Mouse (Mus musculus): ENCODE measurements around the gene Tcf3. TPM values are rescaled to one million over a fixed set of nuclear protein-coding genes. Genes with fewer than 3 reads are reported as not detected.

Tcf3 gene
- total and polyA plus RNA-seq, 3 experiments: 125 to 258 TPM; not detected in 1

DNA sequence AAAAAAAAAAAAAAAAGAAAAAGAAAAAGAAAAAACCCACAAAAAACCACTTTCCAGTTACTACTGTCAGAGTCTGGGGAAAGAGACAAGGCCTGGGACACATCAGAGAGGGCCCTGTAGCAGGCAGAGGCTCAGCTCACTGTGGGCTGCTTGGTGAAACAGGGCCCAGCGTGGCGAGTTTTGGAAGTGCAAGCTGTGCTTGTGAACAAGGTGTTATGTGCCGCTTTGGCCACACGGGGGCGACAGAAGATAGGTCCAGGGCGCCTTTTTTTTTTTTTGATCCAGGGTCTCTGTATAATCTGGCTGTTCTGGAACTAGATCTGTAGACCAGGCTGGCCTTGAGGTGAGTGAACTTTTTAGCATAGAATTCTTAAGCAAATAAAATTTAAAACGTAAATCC, 57.3 kb downstream of the Tcf3 start:
- DNase-seq (ENCODE audit: low read depth, low spot score): peak; percentile 93
- no peak overlapping the region for H3K4me3 ChIP-seq (ENCODE audit: control insufficient read depth in 1 of 2, insufficient read depth in 1 of 2, low read depth in 2 of 2, low read length in 2 of 2)
- no peaks in the 10 kb centered on the region for H3K36me3 ChIP-seq (ENCODE audit: control insufficient read depth in 1 of 2, insufficient read depth in 2 of 2, low read length in 2 of 2)
- no peak overlapping the region for H3K9ac ChIP-seq (ENCODE audit: control insufficient read depth, low read depth, low read length, poor library complexity, severe bottlenecking)
- peaks cover 0 to 7% of the 10 kb centered on the region in 2 experiments; a peak in 1 of 4 replicates for H3K4me1 ChIP-seq (ENCODE audit: control insufficient read depth in 1 of 2, insufficient read depth in 2 of 2, low read length in 2 of 2)
- no peaks in the 10 kb centered on the region for H3K9me3 ChIP-seq (replicated peaks; ENCODE audit: insufficient read depth, low read length)
- H3K27ac ChIP-seq (ENCODE audit: control insufficient read depth, low read depth, low read length): no peak overlapping the region
- H3K27me3 ChIP-seq (ENCODE audit: control insufficient read depth in 1 of 2, insufficient read depth in 2 of 2, low read length in 2 of 2): no peaks in the 10 kb centered on the region
- no peaks in the 10 kb centered on the region for H3K79me2 ChIP-seq (ENCODE audit: control insufficient read depth, insufficient read depth, low read length, poor library complexity)
- TF ChIP-seq ELF1 (IDR thresholded peaks at IDR 0.05; ENCODE audit: low read depth, low read length) (no peak), TCF12 (IDR thresholded peaks at IDR 0.05; ENCODE audit: low read depth, low read length) (no peak; the same call in 1 of the 2 replicates), EP300 (IDR thresholded peaks at IDR 0.05; ENCODE audit: low read depth in 1 of 2, low read length in 2 of 2) (0 out of 4 replicates have a peak, but pooled peaks of 1 of the 2 experiments have one; percentile 13), MYC (IDR thresholded peaks at IDR 0.05; ENCODE audit: low read depth, low read length) (peak; percentile 70), RCOR1 (IDR thresholded peaks at IDR 0.05; ENCODE audit: low read depth, low read length) (peak; percentile 28; the same call in 1 of the 2 replicates), MAX (IDR thresholded peaks at IDR 0.05; ENCODE audit: low read length) (peak; percentile 44; the same call in 1 of the 2 replicates), ZNF384 (IDR thresholded peaks at IDR 0.05; ENCODE audit: low read depth, low read length) (peak; percentile 99), NRF1 (IDR thresholded peaks at IDR 0.05; ENCODE audit: insufficient read depth, low read depth, low read length, poor library complexity, severe bottlenecking) (0 out of 2 replicates have a peak, but pooled peaks have one; percentile 28), CHD1 (IDR thresholded peaks at IDR 0.05; ENCODE audit: low read depth, low read length) (peak; percentile 79; the same call in 1 of the 2 replicates), E2F4 (IDR thresholded peaks at IDR 0.05; ENCODE audit: borderline replicate concordance, low read depth, low read length) (no peak), SMC3 (IDR thresholded peaks at IDR 0.05; ENCODE audit: low read depth, low read length) (peak; percentile 88), TBP (IDR thresholded peaks at IDR 0.05; ENCODE audit: low read depth, low read length) (no peak), BHLHE40 (IDR thresholded peaks at IDR 0.05; ENCODE audit: borderline replicate concordance, low read depth, low read length) (peak; percentile 56; the same call in 1 of the 2 replicates), MXI1 (IDR thresholded peaks at IDR 0.05; ENCODE audit: low read depth, low read length) (peak; percentile 68), SIN3A (IDR thresholded peaks at IDR 0.05; ENCODE audit: low read length) (peak; percentile 82), MAZ (IDR thresholded peaks at IDR 0.05; ENCODE audit: low read depth, low read length) (0 out of 2 replicates have a peak, but pooled peaks have one; percentile 45), HCFC1 (IDR thresholded peaks at IDR 0.05; ENCODE audit: low read depth, low read length) (0 out of 2 replicates have a peak, but pooled peaks have one; percentile 44), TAL1 (IDR thresholded peaks at IDR 0.05; ENCODE audit: low read length) (no peak), MYB (IDR thresholded peaks at IDR 0.05; ENCODE audit: low read depth, low read length) (no peak), POLR2A (IDR thresholded peaks at IDR 0.05; ENCODE audit: control insufficient read depth in 1 of 2, insufficient read depth in 1 of 2, low read depth in 1 of 2, low read length in 2 of 2, poor library complexity in 1 of 2) (no peak), GABPA (IDR thresholded peaks at IDR 0.05; ENCODE audit: low read depth, low read length) (0 out of 2 replicates have a peak, but pooled peaks have one; percentile 29), ZMIZ1 (IDR thresholded peaks at IDR 0.05; ENCODE audit: low read depth, low read length) (no peak), USF1 (IDR thresholded peaks at IDR 0.05; ENCODE audit: low read depth, low read length) (no peak), USF2 (IDR thresholded peaks at IDR 0.05; ENCODE audit: borderline replicate concordance in 1 of 2, insufficient read depth in 1 of 2, low read depth in 1 of 2, low read length in 2 of 2) (no peak), CHD2 (IDR thresholded peaks at IDR 0.05; ENCODE audit: low read length) (no peak), POLR2AphosphoS2 (IDR thresholded peaks at IDR 0.05; ENCODE audit: low read length) (no peak), ETS1 (IDR thresholded peaks at IDR 0.05; ENCODE audit: low read depth, low read length) (0 out of 2 replicates have a peak, but pooled peaks have one; percentile 14), NELFE (IDR thresholded peaks at IDR 0.05; ENCODE audit: low read depth, low read length) (peak; percentile 23; the same call in 1 of the 2 replicates), MAFK (IDR thresholded peaks at IDR 0.05; ENCODE audit: borderline replicate concordance, low read depth, low read length) (no peak), RAD21 (IDR thresholded peaks at IDR 0.05; ENCODE audit: low read depth, low read length) (peak; percentile 96), POLR2AphosphoS5 (IDR thresholded peaks at IDR 0.05; ENCODE audit: borderline replicate concordance, low read depth, low read length) (no peak), ZC3H11A (IDR thresholded peaks at IDR 0.05; ENCODE audit: low read depth, low read length) (peak; percentile 83), ZKSCAN1 (IDR thresholded peaks at IDR 0.05; ENCODE audit: low read depth, low read length) (peak; percentile 75; the same call in 1 of the 2 replicates), GATA1 (IDR thresholded peaks at IDR 0.05; ENCODE audit: low read depth, low read length) (no peak), JUND (IDR thresholded peaks at IDR 0.05; ENCODE audit: low read depth, low read length) (0 out of 2 replicates have a peak, but pooled peaks have one; percentile 66), CTCF (IDR thresholded peaks at IDR 0.05 in 2 of 3, conservative IDR thresholded peaks at IDR 0.05 in 1 of 3; ENCODE audit: control insufficient read depth in 1 of 3, insufficient read depth in 1 of 3, low read depth in 2 of 3, low read length in 3 of 3, poor library complexity in 1 of 3, severe bottlenecking in 1 of 3) (peak; percentile 77 to 100 (median 90)), UBTF (IDR thresholded peaks at IDR 0.05; ENCODE audit: borderline replicate concordance, insufficient read depth, low read depth, low read length) (no peak)
